Comparison of ENCODE assay signal across 25 mouse cellular contexts in the genomic region with DNA sequence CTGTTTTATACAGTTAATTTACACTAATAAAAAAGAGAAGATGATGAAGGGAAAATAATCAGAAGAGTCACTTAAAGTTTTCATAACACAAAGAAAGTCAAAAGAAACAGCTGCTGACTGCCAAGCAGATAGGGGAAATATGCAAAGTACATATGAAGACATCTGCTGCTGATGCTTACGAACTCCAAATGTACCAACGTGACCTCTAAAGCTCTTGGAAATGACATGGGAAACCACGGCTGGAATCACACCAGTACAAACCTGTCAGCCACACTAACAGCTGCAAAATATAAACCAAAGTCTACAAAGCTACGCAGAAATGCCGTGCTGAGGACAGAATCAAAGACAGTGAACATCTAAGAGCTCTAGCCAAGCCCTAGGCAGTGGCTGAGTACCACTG. TPM values are rescaled to one million over a fixed set of nuclear protein-coding genes. Genes with fewer than 3 reads are reported as not detected.
A peak's percentile ranks its signal among the peaks of the same experiment; 100 is the strongest.
DNase-seq lines count a peak whose midpoint lies in the region; ATAC-seq and TF ChIP-seq lines count a peak whose summit lies in the region.
"Had no signal": no experiment of that assay in that cellular context is flagged by ENCODE, and none has a peak within 500 bp of the region (broad histone marks: within the 10 kb centered on the region; RNA-seq: fewer than 3 reads in every experiment).

No protein-coding gene starts in this region.

- WGBS in lung, embryonic 16.5 days = 51% methylated on average over 5 of the region's 5 CpGs

- no peak overlapping the region for H3K4me2 ChIP-seq in lung, embryonic 16.5 days (ENCODE audit: low read depth, low read length)
- H3K4me2 ChIP-seq: embryonic facial prominence, embryonic 15.5 days; heart, embryonic 12.5 days; heart, embryonic 15.5 days; hindbrain, embryonic 13.5 days had no signal

- no peaks in the 10 kb centered on the region for H3K4me1 ChIP-seq in lung, embryonic 16.5 days (replicated peaks; ENCODE audit: control insufficient read depth, insufficient read depth, low read length)
- H3K4me1 ChIP-seq: embryonic facial prominence, embryonic 15.5 days; heart, embryonic 12.5 days; heart, embryonic 15.5 days; hindbrain, embryonic 10.5 days; hindbrain, embryonic 13.5 days had no signal

- H3K36me3 ChIP-seq in lung, embryonic 16.5 days (ENCODE audit: control insufficient read depth, insufficient read depth, low read length) = peaks cover 2% of the 10 kb centered on the region; the same call in 1 of the 2 replicates

- no peak for TF ChIP-seq CTCF in gastrocnemius, adult 2 months (IDR thresholded peaks at IDR 0.05)

- peak overlapping the region; percentile 2 for H3K27ac ChIP-seq in gastrocnemius, adult 2 months
- no peak overlapping the region for H3K27ac ChIP-seq in lung, embryonic 16.5 days (ENCODE audit: low read length)
- H3K27ac ChIP-seq: embryonic facial prominence, embryonic 15.5 days; heart, embryonic 15.5 days; hindbrain, embryonic 10.5 days; hindbrain, embryonic 13.5 days had no signal

- H3K9ac ChIP-seq in lung, embryonic 16.5 days (ENCODE audit: low read length) = no peak overlapping the region
- H3K9ac ChIP-seq: embryonic facial prominence, embryonic 15.5 days; forebrain, postnatal 0 days; heart, embryonic 12.5 days; heart, embryonic 15.5 days; hindbrain, embryonic 13.5 days had no signal

- H3K4me3 ChIP-seq in gastrocnemius, adult 2 months = no peak overlapping the region
- no peak overlapping the region for H3K4me3 ChIP-seq in lung, embryonic 16.5 days (ENCODE audit: low read length)
- H3K4me3 ChIP-seq: embryonic facial prominence, embryonic 15.5 days; heart, embryonic 12.5 days; heart, embryonic 15.5 days; hindbrain, embryonic 10.5 days; hindbrain, embryonic 13.5 days had no signal

- H3K9me3 ChIP-seq in lung, embryonic 16.5 days (ENCODE audit: control insufficient read depth, low read length) = no peaks in the 10 kb centered on the region
- H3K9me3 ChIP-seq: embryonic facial prominence, embryonic 15.5 days; heart, embryonic 15.5 days; hindbrain, embryonic 10.5 days; hindbrain, embryonic 13.5 days had no signal

- peak; percentile 85 for ATAC-seq in lung, embryonic 16.5 days (ENCODE audit: low read depth)
- ATAC-seq: forebrain, embryonic 14.5 days; forebrain, postnatal 0 days; hindbrain, embryonic 16.5 days had no signal

- intact Hi-C loops in gastrocnemius, adult 2 months (cut with DNase I) = no loop called here
- intact Hi-C loops in gastrocnemius, postnatal 14 days (cut with DNase I; ENCODE audit: low total_unique reads) = no loop called here

- no peaks in the 10 kb centered on the region for H3K27me3 ChIP-seq in lung, embryonic 16.5 days (ENCODE audit: control insufficient read depth, insufficient read depth, low read depth, low read length)
- H3K27me3 ChIP-seq: embryonic facial prominence, embryonic 15.5 days; heart, embryonic 12.5 days; heart, embryonic 15.5 days; hindbrain, embryonic 13.5 days had no signal

- DNase-seq in gastrocnemius, adult 2 months = no peak
- DNase-seq in gastrocnemius, postnatal 14 days = no peak
- DNase-seq in lung, adult 18-20 months = no peak
- DNase-seq in induced T-regulatory cell, adult 2 months (ENCODE audit: low read depth) = peak; percentile 11
- peak; percentile 32 for DNase-seq in skeletal muscle tissue, adult 2 months (ENCODE audit: low read depth, low spot score)
- DNase-seq: adrenal gland, adult 2 months; adrenal gland, postnatal 14 days; cerebellum, adult 11-12 months; cerebellum, adult 8-10 months; cerebellum, postnatal 10 days; cerebellum, postnatal 36 days; embryo, embryonic 11 days; forebrain, postnatal 0 days; gastrocnemius, postnatal 25 days; heart, adult 18-20 months; heart, postnatal 10 days; heart, postnatal 36 days had no signal

RNA-seq across cellular contexts. Expression of a gene that starts 14.2 kb away (rescaled TPM):
- total RNA-seq in gastrocnemius, adult 2 months (2021) = 1 to 10 TPM; 4.6 to 4.7 TPM
- 1 to 10 TPM; 3.0 to 3.6 TPM for total RNA-seq in gastrocnemius, postnatal 14 days (2021)
- 14.8 and 15.7 TPM in 2 replicates for polyA plus RNA-seq in lung, embryonic 16.5 days (2015; fragmentation: Nextera tagmentation; extraction: Ambion mirVana)

RNA-seq across cellular contexts. Expression of a gene that starts 47.7 kb away (rescaled TPM):
- 1 to 10 TPM; 6.8 to 9.7 TPM for total RNA-seq in gastrocnemius, adult 2 months (2021)
- total RNA-seq in gastrocnemius, postnatal 14 days (2021) = 10 to 100 TPM; 11.4 to 12.8 TPM
- polyA plus RNA-seq in lung, embryonic 16.5 days (2015; fragmentation: Nextera tagmentation; extraction: Ambion mirVana) = 34.5 and 38.3 TPM in 2 replicates

Comparison
In these comparisons a context has a peak if more than half of its experiments do, and no peak if none do; other contexts are left out.
1. DNase-seq: peak in induced T-regulatory cell, adult 2 months (single experiment) and skeletal muscle tissue, adult 2 months (single experiment); none in gastrocnemius, adult 2 months (single experiment), gastrocnemius, postnatal 14 days (single experiment) and lung, adult 18-20 months (0 of 2).